Mouse (Mus musculus) neutrophil, adult 65 days (primary cell): ENCODE measurements around the gene Gm42421. TPM values are rescaled to one million over a fixed set of nuclear protein-coding genes. Genes with fewer than 3 reads are reported as not detected.

Experiments
- total RNA-seq: library from RNA; stranded (reverse); gene quantifications from 2 replicates; pipeline ENCODE4 v1.2.4, GENCODE M21; 2023

Gm42421 gene
- not detected in 2 replicates for total RNA-seq

DNA sequence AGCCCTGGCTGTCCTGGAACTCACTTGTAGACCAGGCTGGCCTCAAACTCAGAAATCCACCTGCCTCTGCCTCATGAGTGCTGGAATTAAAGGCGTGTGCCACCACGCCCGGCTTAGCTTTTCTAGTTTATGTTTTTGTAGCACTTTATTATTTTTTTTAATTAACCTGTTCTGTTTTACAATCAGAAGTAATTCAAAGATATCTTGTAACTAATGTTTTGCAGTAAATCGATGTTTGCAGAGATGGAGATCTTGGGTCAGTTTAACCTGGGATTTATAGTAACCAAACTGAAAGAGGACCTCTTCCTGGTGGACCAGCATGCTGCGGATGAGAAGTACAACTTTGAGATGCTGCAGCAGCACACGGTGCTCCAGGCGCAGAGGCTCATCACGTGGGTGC lies at the start of gene Gm42421:
Gm42421 (plus strand) TSS at position 301 of the 400 bp plus-strand sequence.

DNA sequence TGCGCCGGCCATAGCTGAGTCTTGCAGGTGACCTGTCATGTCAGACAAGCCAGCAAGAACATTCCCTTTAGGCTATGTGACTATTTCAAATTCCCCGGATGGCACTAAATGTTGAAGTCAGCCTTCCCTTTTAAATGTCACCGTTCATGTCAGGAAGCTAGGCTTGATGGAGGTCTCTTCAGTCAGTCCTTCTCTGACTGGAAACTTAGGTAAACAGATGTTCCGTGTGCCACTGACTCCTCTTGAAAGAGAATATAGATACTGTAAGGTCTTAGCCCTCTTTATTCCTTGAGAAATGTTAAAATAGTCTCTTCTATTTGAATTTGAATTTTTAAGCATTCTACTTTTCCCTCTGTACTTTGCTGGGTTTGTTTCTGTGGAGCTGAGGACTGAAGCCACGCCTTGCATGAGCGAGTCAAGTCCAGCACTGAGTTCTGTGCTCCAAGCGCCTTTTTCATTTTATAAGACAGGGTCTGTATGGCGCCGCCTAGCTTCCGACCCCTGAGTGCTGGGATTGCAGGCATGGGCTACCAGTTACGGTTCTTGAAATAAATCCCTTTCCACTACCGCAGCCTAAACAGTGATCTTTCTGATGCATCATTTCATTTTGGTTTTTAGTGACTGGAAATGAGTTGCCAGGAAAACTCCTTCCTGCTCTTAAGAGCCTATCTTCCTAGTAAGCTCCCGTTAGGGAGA lies 30.2 kb upstream of the Gm42421 start, which contains the start of gene Ankrd61:
Ankrd61 (minus strand) TSS at position 51 of the 696 bp plus-strand sequence.

DNA sequence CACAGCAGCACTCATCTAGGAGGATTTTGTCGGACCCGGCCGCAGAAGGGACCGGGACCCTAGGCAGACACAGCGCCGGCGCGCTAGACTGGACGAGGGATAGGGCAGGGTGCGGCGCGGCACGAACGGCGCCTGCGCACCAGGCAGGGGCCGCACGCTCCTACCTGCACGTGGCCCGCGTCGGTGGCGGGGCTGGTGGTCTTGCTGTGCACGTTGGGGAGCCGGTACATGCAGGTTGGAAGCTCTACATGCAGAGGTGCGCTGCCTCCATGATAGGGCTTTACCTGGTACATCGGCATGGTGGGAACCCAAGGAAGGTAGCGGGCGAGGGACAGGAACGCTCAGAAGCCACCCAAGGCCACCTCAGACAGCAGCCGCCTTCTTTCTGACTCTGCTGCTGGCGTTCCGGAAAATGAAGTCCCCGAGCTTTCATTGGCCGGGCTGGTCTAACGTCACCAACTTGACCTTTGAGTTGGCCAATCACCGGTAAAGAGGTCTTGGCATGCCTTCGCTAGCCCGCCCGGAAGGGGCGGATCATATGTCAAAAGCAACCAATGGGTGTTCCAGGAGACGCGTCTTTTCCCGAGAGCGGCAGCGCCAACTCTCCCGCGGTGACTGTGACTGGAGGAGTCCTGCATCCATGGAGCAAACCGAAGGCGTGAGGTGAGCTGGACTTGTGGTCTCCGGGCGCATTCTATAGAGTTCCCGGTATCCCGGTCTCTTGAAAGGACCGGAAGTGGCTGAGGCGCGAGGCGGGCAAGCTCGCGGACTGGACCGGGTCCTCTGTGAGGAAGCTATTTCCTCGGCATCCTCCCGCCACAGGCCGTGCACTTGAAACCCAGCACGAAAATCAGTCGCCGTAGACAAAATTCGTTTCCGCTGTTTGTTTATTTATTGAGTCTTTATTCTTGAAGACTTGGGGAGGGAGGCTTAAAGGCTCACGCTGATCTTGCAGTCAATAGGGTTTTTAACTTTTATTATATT lies 18.3 kb upstream of the Gm42421 start, which contains the start of the genes Aimp2 and Pms2:
Aimp2 (minus strand) TSS at position 431 of the 984 bp plus-strand sequence.
Pms2 (plus strand) TSS at position 548 of the 984 bp plus-strand sequence.

DNA sequence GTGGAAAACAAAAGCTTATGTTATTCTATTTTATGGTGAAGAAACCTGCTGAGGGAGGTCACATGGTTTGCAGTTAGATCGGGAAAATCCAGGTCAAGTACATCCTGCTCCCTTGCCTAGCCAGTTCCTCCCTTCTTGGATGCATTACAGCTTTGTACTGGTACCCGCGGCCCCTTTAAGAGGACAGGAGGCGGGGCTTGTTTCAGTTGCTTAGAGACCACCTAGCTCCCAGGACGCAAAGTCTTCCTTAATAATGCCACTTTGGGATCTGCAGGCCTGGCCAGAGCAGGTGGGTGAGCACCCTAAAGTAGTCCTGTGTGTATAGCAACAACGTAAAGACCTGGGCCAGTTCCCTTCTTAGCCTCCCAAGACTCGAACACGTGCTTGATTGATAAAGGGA lies 4.9 kb downstream of the Gm42421 start, which contains the start of gene Rsph10b:
Rsph10b (plus strand) TSS at position 205 of the 400 bp plus-strand sequence.

Other genes starting within 250 kb of the Gm42421 start
- gene Usp42, start 195.9 kb upstream of the Gm42421 start, total RNA-seq, result 12.9 and 18.5 TPM in 2 replicates
- gene Eif2ak1, start 110.4 kb upstream of the Gm42421 start, total RNA-seq, result 49.5 and 61.7 TPM in 2 replicates
- not detected in 2 replicates for gene Ankrd61, start 30.5 kb upstream of the Gm42421 start, total RNA-seq
- gene Aimp2, start 18.3 kb upstream of the Gm42421 start, total RNA-seq, result 8.0 and 8.6 TPM in 2 replicates
- gene Pms2, start 18.2 kb upstream of the Gm42421 start, total RNA-seq, result 6.7 and 14.5 TPM in 2 replicates
- not detected in 2 replicates for gene Rsph10b, start 4.9 kb downstream of the Gm42421 start, total RNA-seq
- gene Ccz1, start 86.7 kb downstream of the Gm42421 start, total RNA-seq, result 50.8 and 62.2 TPM in 2 replicates
- gene Ocm, start 98.5 kb downstream of the Gm42421 start, total RNA-seq, result not detected in 2 replicates
- gene Lmtk2, start 172.3 kb downstream of the Gm42421 start, total RNA-seq, result 79.8 and 80.3 TPM in 2 replicates